Mouse (Mus musculus): ENCODE measurements around the gene Scd3. TPM values are rescaled to one million over a fixed set of nuclear protein-coding genes. Genes with fewer than 3 reads are reported as not detected.

Scd3 gene
- polyA plus RNA-seq, 1 experiment from 2014 or later = 0.18 TPM

- Histone ChIP-seq H3K9ac (ENCODE audit: low read length) (no peak overlapping the region), H3K4me3 (replicated peaks; ENCODE audit: low read length) (no peak overlapping the region), H3K27me3 (ENCODE audit: control insufficient read depth, insufficient read depth, low read length) (no peaks in the 10 kb centered on the region), H3K4me1 (ENCODE audit: control insufficient read depth, insufficient read depth, low read length) (no peaks in the 10 kb centered on the region), H3K9me3 (replicated peaks; ENCODE audit: control insufficient read depth, low read length) (no peaks in the 10 kb centered on the region), H3K36me3 (ENCODE audit: control insufficient read depth, insufficient read depth, low read length) (no peaks in the 10 kb centered on the region), H3K4me2 (ENCODE audit: low read depth, low read length) (no peak overlapping the region), H3K27ac (ENCODE audit: low read length) (no peak overlapping the region)
- no peak for ATAC-seq (ENCODE audit: insufficient read depth, low FRiP score)
- 73% methylated on average over 4 of the region's 4 CpGs for WGBS
These were observed 14.0 kb upstream of the Scd3 start for GRCm38 (mm10) chr19:44189056-44189455.

GRCm38 (mm10) chr19:44192342-44192741, 10.7 kb upstream of the Scd3 start, which contains the start of gene Pkd2l1:
Gene Pkd2l1 (minus strand): TSS chr19:44192442.
- no peaks in the 10 kb centered on the region for H3K27me3 ChIP-seq (ENCODE audit: control insufficient read depth, insufficient read depth, low read length)
- H3K4me2 ChIP-seq (ENCODE audit: low read depth, low read length) = no peak within 1 kb of the TSS
- no peak within 1 kb of the TSS for H3K9ac ChIP-seq (ENCODE audit: low read length)
- no peak within 1 kb of the TSS for H3K27ac ChIP-seq (ENCODE audit: low read length)
- WGBS = 38% methylated on average over 3 of the region's 3 CpGs
- ATAC-seq (ENCODE audit: insufficient read depth, low FRiP score) = no peak
- H3K4me1 ChIP-seq (ENCODE audit: control insufficient read depth, insufficient read depth, low read length) = no peaks in the 10 kb centered on the region
- no peak within 1 kb of the TSS for H3K4me3 ChIP-seq (replicated peaks; ENCODE audit: low read length)
- H3K9me3 ChIP-seq (replicated peaks; ENCODE audit: control insufficient read depth, low read length) = no peaks in the 10 kb centered on the region
- no peaks in the 10 kb centered on the region for H3K36me3 ChIP-seq (ENCODE audit: control insufficient read depth, insufficient read depth, low read length)

- Histone ChIP-seq H3K4me3 (replicated peaks; ENCODE audit: low read length) (no peak overlapping the region), H3K27me3 (ENCODE audit: control insufficient read depth, insufficient read depth, low read length) (no peaks in the 10 kb centered on the region), H3K9ac (ENCODE audit: low read length) (no peak overlapping the region), H3K27ac (ENCODE audit: low read length) (no peak overlapping the region), H3K4me2 (ENCODE audit: low read depth, low read length) (no peak overlapping the region), H3K36me3 (ENCODE audit: control insufficient read depth, insufficient read depth, low read length) (no peaks in the 10 kb centered on the region), H3K9me3 (replicated peaks; ENCODE audit: control insufficient read depth, low read length) (no peaks in the 10 kb centered on the region), H3K4me1 (ENCODE audit: control insufficient read depth, insufficient read depth, low read length) (no peaks in the 10 kb centered on the region)
- WGBS = 76% methylated on average over 7 of the region's 7 CpGs
- no peak for ATAC-seq (ENCODE audit: insufficient read depth, low FRiP score)
These were observed 9.2 kb upstream of the Scd3 start for GRCm38 (mm10) chr19:44193906-44194305.

GRCm38 (mm10) chr19:44195138-44195537, 7.9 kb upstream of the Scd3 start:
- Histone ChIP-seq H3K27me3 (ENCODE audit: control insufficient read depth, insufficient read depth, low read length) (no peaks in the 10 kb centered on the region), H3K36me3 (ENCODE audit: control insufficient read depth, insufficient read depth, low read length) (no peaks in the 10 kb centered on the region), H3K4me3 (replicated peaks; ENCODE audit: low read length) (no peak overlapping the region), H3K4me2 (ENCODE audit: low read depth, low read length) (no peak overlapping the region), H3K27ac (ENCODE audit: low read length) (no peak overlapping the region), H3K9me3 (replicated peaks; ENCODE audit: control insufficient read depth, low read length) (no peaks in the 10 kb centered on the region), H3K9ac (ENCODE audit: low read length) (no peak overlapping the region), H3K4me1 (ENCODE audit: control insufficient read depth, insufficient read depth, low read length) (no peaks in the 10 kb centered on the region)
- WGBS = 17% methylated on average over 7 of the region's 7 CpGs
- ATAC-seq (ENCODE audit: insufficient read depth, low FRiP score) = no peak

GRCm38 (mm10) chr19:44197053-44197852, 5.8 kb upstream of the Scd3 start:
- 80% methylated on average over 10 of the region's 10 CpGs for WGBS
- H3K27ac ChIP-seq (ENCODE audit: low read length) = no peak overlapping the region
- H3K9ac ChIP-seq (ENCODE audit: low read length) = no peak overlapping the region
- no peak overlapping the region for H3K4me2 ChIP-seq (ENCODE audit: low read depth, low read length)
- H3K36me3 ChIP-seq (ENCODE audit: control insufficient read depth, insufficient read depth, low read length) = no peaks in the 10 kb centered on the region
- H3K4me3 ChIP-seq (replicated peaks; ENCODE audit: low read length) = no peak overlapping the region
- H3K9me3 ChIP-seq (replicated peaks; ENCODE audit: control insufficient read depth, low read length) = no peaks in the 10 kb centered on the region
- ATAC-seq (ENCODE audit: insufficient read depth, low FRiP score) = no peak
- H3K27me3 ChIP-seq (ENCODE audit: control insufficient read depth, insufficient read depth, low read length) = no peaks in the 10 kb centered on the region
- H3K4me1 ChIP-seq (ENCODE audit: control insufficient read depth, insufficient read depth, low read length) = no peaks in the 10 kb centered on the region

- Histone ChIP-seq H3K9ac (ENCODE audit: low read length) (no peak overlapping the region), H3K9me3 (replicated peaks; ENCODE audit: control insufficient read depth, low read length) (no peaks in the 10 kb centered on the region), H3K4me3 (replicated peaks; ENCODE audit: low read length) (no peak overlapping the region), H3K27ac (ENCODE audit: low read length) (no peak overlapping the region), H3K36me3 (ENCODE audit: control insufficient read depth, insufficient read depth, low read length) (no peaks in the 10 kb centered on the region), H3K4me1 (ENCODE audit: control insufficient read depth, insufficient read depth, low read length) (no peaks in the 10 kb centered on the region), H3K27me3 (ENCODE audit: control insufficient read depth, insufficient read depth, low read length) (no peaks in the 10 kb centered on the region), H3K4me2 (ENCODE audit: low read depth, low read length) (no peak overlapping the region)
- ATAC-seq (ENCODE audit: insufficient read depth, low FRiP score) = no peak
- WGBS = 86% methylated on average over 6 of the region's 6 CpGs
These were observed 4.6 kb upstream of the Scd3 start for GRCm38 (mm10) chr19:44198494-44198893.

- Histone ChIP-seq H3K4me2 (ENCODE audit: low read depth, low read length) (no peak overlapping the region), H3K36me3 (ENCODE audit: control insufficient read depth, insufficient read depth, low read length) (no peaks in the 10 kb centered on the region), H3K9ac (ENCODE audit: low read length) (no peak overlapping the region), H3K27ac (ENCODE audit: low read length) (no peak overlapping the region), H3K27me3 (ENCODE audit: control insufficient read depth, insufficient read depth, low read length) (no peaks in the 10 kb centered on the region), H3K4me3 (replicated peaks; ENCODE audit: low read length) (no peak overlapping the region), H3K9me3 (replicated peaks; ENCODE audit: control insufficient read depth, low read length) (no peaks in the 10 kb centered on the region), H3K4me1 (ENCODE audit: control insufficient read depth, insufficient read depth, low read length) (no peaks in the 10 kb centered on the region)
- WGBS = 82% methylated on average over 2 of the region's 2 CpGs
- no peak for ATAC-seq (ENCODE audit: insufficient read depth, low FRiP score)
These were observed 4.1 kb upstream of the Scd3 start for GRCm38 (mm10) chr19:44198964-44199363.

GRCm38 (mm10) chr19:44207079-44207478, 4.0 kb downstream of the Scd3 start:
- no peak for ATAC-seq (ENCODE audit: insufficient read depth, low FRiP score)
- WGBS = 63% methylated on average over 2 of the region's 2 CpGs

GRCm38 (mm10) chr19:44215255-44215654, 12.2 kb downstream of the Scd3 start:
- no peak overlapping the region for H3K4me2 ChIP-seq (ENCODE audit: low read depth, low read length)
- H3K4me1 ChIP-seq (ENCODE audit: control insufficient read depth, insufficient read depth, low read length) = no peaks in the 10 kb centered on the region
- no peak overlapping the region for H3K4me3 ChIP-seq (replicated peaks; ENCODE audit: low read length)
- no peak for ATAC-seq (ENCODE audit: insufficient read depth, low FRiP score)
- no peaks in the 10 kb centered on the region for H3K9me3 ChIP-seq (replicated peaks; ENCODE audit: control insufficient read depth, low read length)
- no peak overlapping the region for H3K9ac ChIP-seq (ENCODE audit: low read length)
- no peaks in the 10 kb centered on the region for H3K36me3 ChIP-seq (ENCODE audit: control insufficient read depth, insufficient read depth, low read length)
- 63% methylated on average over 12 of the region's 12 CpGs for WGBS
- H3K27me3 ChIP-seq (ENCODE audit: control insufficient read depth, insufficient read depth, low read length) = no peaks in the 10 kb centered on the region
- H3K27ac ChIP-seq (ENCODE audit: low read length) = no peak overlapping the region

More at GRCm38 (mm10) chr19:44207079-44207478, 4.0 kb downstream of the Scd3 start:
- H3K4me3 ChIP-seq (replicated peaks; ENCODE audit: low read length) = no peak overlapping the region
- H3K9me3 ChIP-seq (replicated peaks; ENCODE audit: control insufficient read depth, low read length) = no peaks in the 10 kb centered on the region
- H3K4me2 ChIP-seq (ENCODE audit: low read depth, low read length) = no peak overlapping the region
- H3K9ac ChIP-seq (ENCODE audit: low read length) = no peak overlapping the region
- no peaks in the 10 kb centered on the region for H3K27me3 ChIP-seq (ENCODE audit: control insufficient read depth, insufficient read depth, low read length)
- H3K4me1 ChIP-seq (ENCODE audit: control insufficient read depth, insufficient read depth, low read length) = no peaks in the 10 kb centered on the region
- H3K27ac ChIP-seq (ENCODE audit: low read length) = no peak overlapping the region
- no peaks in the 10 kb centered on the region for H3K36me3 ChIP-seq (ENCODE audit: control insufficient read depth, insufficient read depth, low read length)

All from stomach, embryonic 16.5 days (tissue).